Mouse (Mus musculus) myocyte (in vitro differentiated cells): Measurements from ENCODE around the gene Ank2. TPM values are rescaled to one million over a fixed set of nuclear protein-coding genes. Genes with fewer than 3 reads are reported as not detected.

ENCODE experiments used
- H3K27me3 ChIP-seq: one replicate; pipeline ENCODE4 v1.6.1; 2011; ENCODE audit not compliant: control insufficient read depth, insufficient read depth, insufficient read length
- H3K36me3 ChIP-seq: one replicate; pipeline ENCODE4 v1.6.1; 2011; ENCODE audit not compliant: control insufficient read depth, insufficient read depth
- H3K4me2 ChIP-seq: one replicate; pipeline ENCODE4 v1.6.1; 2011; ENCODE audit warnings: low read depth, control low read depth
- H3K4me3 ChIP-seq: one replicate; pipeline ENCODE4 v1.5.1; 2011; ENCODE audit warnings: mild to moderate bottlenecking, control low read depth, moderate library complexity
- H3K79me2 ChIP-seq: one replicate; pipeline ENCODE4 v1.6.1; 2011; ENCODE audit not compliant: control insufficient read depth, insufficient read depth
- H3ac ChIP-seq: one replicate; pipeline ENCODE4 v1.6.1; 2011; ENCODE audit not compliant: control insufficient read depth, insufficient read length
- CEBPB ChIP-seq: IDR thresholded peaks from 2 replicates; pipeline ENCODE4 v1.6.1; 2011; ENCODE audit warnings: mild to moderate bottlenecking, moderate library complexity; ENCODE audit not compliant: poor library complexity, insufficient read depth, severe bottlenecking
- E2F4 ChIP-seq: IDR thresholded peaks from one replicate; pipeline ENCODE4 v1.6.1; 2011; ENCODE audit warnings: mild to moderate bottlenecking, control low read depth, moderate library complexity; ENCODE audit not compliant: insufficient read depth
- MAX ChIP-seq: IDR thresholded peaks from one replicate; pipeline ENCODE4 v1.6.1; 2011; ENCODE audit warnings: low read depth, mild to moderate bottlenecking, control low read depth
- MYOD1 ChIP-seq, 3 experiments: IDR thresholded peaks; one replicate each; pipeline ENCODE4 v1.6.1; 2011; ENCODE audit warnings: control low read depth in 2 of 3, low read depth in 2 of 3, mild to moderate bottlenecking in 2 of 3, moderate library complexity in 1 of 3; ENCODE audit not compliant: insufficient read length in 2 of 3, control insufficient read depth in 1 of 3
- MYOG ChIP-seq, 3 experiments: IDR thresholded peaks; one replicate each; pipeline ENCODE4 v1.6.1; 2011; ENCODE audit warnings: control low read depth in 2 of 3, low read depth in 2 of 3, mild to moderate bottlenecking in 2 of 3; ENCODE audit not compliant: insufficient read length in 2 of 3, control insufficient read depth in 1 of 3, insufficient read depth in 1 of 3
- POLR2A ChIP-seq: IDR thresholded peaks from one replicate; pipeline ENCODE4 v1.6.1; 2011; ENCODE audit warnings: low read depth, mild to moderate bottlenecking, control low read depth, moderate library complexity; ENCODE audit not compliant: insufficient read length
- POLR2AphosphoS2 ChIP-seq: IDR thresholded peaks from one replicate; pipeline ENCODE4 v1.6.1; 2011; ENCODE audit warnings: low read depth, control low read depth; ENCODE audit not compliant: insufficient read length
- REST ChIP-seq: IDR thresholded peaks from one replicate; pipeline ENCODE4 v1.6.1; 2011; ENCODE audit warnings: mild to moderate bottlenecking, control low read depth, moderate library complexity; ENCODE audit not compliant: insufficient read depth, insufficient read length
- SRF ChIP-seq: IDR thresholded peaks from one replicate; pipeline ENCODE4 v1.6.1; 2011; ENCODE audit warnings: low read depth; ENCODE audit not compliant: control insufficient read depth, insufficient read length
- TCF12 ChIP-seq: IDR thresholded peaks from one replicate; pipeline ENCODE4 v1.6.1; 2011; ENCODE audit warnings: mild to moderate bottlenecking, control low read depth; ENCODE audit not compliant: poor library complexity, insufficient read depth, severe bottlenecking
- TCF3 ChIP-seq: IDR thresholded peaks from one replicate; pipeline ENCODE4 v1.6.1; 2011; ENCODE audit warnings: low read depth, control low read depth; ENCODE audit not compliant: insufficient read length
- USF1 ChIP-seq: IDR thresholded peaks from one replicate; pipeline ENCODE4 v1.6.1; 2011; ENCODE audit warnings: low read depth, mild to moderate bottlenecking, control low read depth, moderate library complexity
- polyA plus RNA-seq: library from polyadenylated mRNA; unstranded; fragments of >200 nt; fragmentation: generic; extraction: Trizol; gene quantifications from one replicate; pipeline ENCODE4 v1.2.1, GENCODE M21; 2012; ENCODE audit warnings: missing spikeins

Ank2 gene
- polyA plus RNA-seq, 1 experiment, result 20.2 TPM

DNA sequence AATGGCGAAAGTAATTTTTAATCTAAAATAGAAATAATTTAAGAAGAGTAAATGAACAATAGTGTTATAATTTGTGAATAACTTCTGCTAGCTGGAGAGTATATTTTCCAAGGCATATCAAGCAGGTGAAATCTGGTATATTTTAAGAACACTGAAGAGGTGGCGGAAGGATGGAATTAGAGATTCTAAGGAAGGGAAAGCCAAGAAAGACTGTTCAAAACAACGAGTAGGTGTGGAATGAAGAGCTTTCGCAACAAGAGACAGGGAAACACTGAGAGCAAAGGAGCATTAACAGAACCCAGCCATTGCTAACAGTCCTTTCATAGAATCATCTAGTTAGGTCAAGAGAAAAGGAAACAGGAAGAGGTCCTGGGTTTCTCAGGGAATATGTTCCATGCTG is 439.5 kb downstream of the Ank2 start:
- H3K27me3 ChIP-seq, result no peaks in the 10 kb centered on the region
- no peak overlapping the region for H3ac ChIP-seq
- no peaks in the 10 kb centered on the region for H3K79me2 ChIP-seq
- no peak overlapping the region for H3K4me3 ChIP-seq
- no peak for TF ChIP-seq E2F4
- TF ChIP-seq TCF12, result no peak
- TF ChIP-seq MYOG (IDR thresholded peaks at IDR 0.05; ENCODE audit: control insufficient read depth in 1 of 3, insufficient read depth in 1 of 3, insufficient read length in 2 of 3, low read depth in 2 of 3), result no peak
- no peak for TF ChIP-seq USF1
- TF ChIP-seq CEBPB, result no peak
- TF ChIP-seq POLR2A, result no peak
- no peak for TF ChIP-seq TCF3
- TF ChIP-seq SRF, result no peak
- TF ChIP-seq MAX, result no peak
- TF ChIP-seq MYOD1 (IDR thresholded peaks at IDR 0.05; ENCODE audit: control insufficient read depth in 1 of 3, insufficient read length in 2 of 3, low read depth in 2 of 3), result no peak
- TF ChIP-seq POLR2AphosphoS2, result no peak
- TF ChIP-seq REST, result no peak
- no peaks in the 10 kb centered on the region for H3K36me3 ChIP-seq
- H3K4me2 ChIP-seq, result no peak overlapping the region

DNA sequence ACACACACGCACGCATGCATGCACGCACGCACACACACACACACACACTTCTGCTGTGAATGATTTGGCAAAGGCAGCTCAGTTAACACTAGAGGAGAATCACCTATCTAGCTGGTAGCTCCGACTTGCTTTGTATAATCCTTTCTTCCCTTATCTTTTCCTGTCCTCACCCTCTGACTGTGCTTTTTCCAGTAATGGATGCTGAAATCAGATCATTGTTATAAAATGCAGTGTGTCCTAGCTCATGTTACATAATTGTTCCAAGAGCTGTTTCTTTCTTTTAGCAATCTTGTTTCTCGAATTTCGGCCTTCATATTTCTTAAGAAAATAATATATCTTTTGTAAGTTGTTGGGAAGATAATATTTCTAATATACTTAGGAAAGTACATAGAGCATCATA is 457.9 kb downstream of the Ank2 start:
- no peaks in the 10 kb centered on the region for H3K36me3 ChIP-seq
- no peak overlapping the region for H3K4me3 ChIP-seq
- H3K27me3 ChIP-seq, result no peaks in the 10 kb centered on the region
- no peaks in the 10 kb centered on the region for H3K79me2 ChIP-seq
- TF ChIP-seq MYOD1 (IDR thresholded peaks at IDR 0.05; ENCODE audit: control insufficient read depth in 1 of 3, insufficient read length in 2 of 3, low read depth in 2 of 3), result no peak
- H3K4me2 ChIP-seq, result no peak overlapping the region
- no peak overlapping the region for H3ac ChIP-seq

DNA sequence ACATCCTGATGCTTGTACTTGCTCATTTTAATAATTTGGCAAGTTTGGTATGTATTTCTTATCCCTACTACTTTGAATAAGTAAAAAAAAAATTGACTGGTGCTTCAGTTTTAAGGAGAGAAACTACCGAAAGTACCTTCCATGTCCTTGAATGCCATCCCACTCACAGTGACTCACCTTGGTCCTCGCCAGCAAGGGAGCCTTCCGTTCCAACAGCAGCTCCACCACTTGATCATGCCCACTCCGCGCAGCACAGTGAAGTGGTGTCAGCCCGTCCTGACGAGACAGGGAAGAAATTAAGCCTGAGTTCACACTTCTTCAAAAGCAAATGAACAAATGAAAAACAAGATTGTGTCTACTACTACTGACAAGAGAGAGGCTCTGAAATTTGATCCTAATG is 460.6 kb downstream of the Ank2 start:
- TF ChIP-seq SRF, result no peak
- TF ChIP-seq TCF12, result no peak
- no peak for TF ChIP-seq CEBPB
- no peak for TF ChIP-seq REST
- TF ChIP-seq TCF3, result no peak
- H3K4me3 ChIP-seq, result no peak overlapping the region
- no peaks in the 10 kb centered on the region for H3K27me3 ChIP-seq
- no peak overlapping the region for H3K4me2 ChIP-seq
- H3ac ChIP-seq, result no peak overlapping the region
- no peaks in the 10 kb centered on the region for H3K79me2 ChIP-seq
- no peaks in the 10 kb centered on the region for H3K36me3 ChIP-seq

DNA sequence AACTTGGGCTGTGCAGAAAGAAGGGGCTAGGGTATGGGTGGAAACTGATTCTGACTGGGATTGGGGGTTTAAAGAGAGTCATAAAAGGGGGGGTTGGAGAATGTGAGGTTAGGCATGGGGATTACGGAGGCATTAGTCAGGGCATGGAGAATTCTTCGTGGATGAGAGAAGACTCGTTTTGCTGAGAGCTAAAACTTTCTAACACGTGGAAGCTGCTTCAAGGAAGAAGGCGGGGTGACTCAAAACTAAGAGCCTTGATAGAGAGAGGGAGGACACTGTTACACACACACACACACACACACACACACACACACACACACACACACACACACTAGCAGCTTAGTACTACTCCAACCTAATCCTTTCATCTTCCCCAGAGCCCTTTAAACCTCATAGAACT is 463.0 kb downstream of the Ank2 start:
- Histone ChIP-seq H3K4me2 (no peak overlapping the region), H3K79me2 (no peaks in the 10 kb centered on the region)
- no peak for TF ChIP-seq TCF12
- no peak for TF ChIP-seq POLR2AphosphoS2
- TF ChIP-seq CEBPB, result no peak
- TF ChIP-seq MAX, result no peak
- TF ChIP-seq SRF, result no peak
- TF ChIP-seq USF1, result no peak
- TF ChIP-seq POLR2A, result no peak
- no peak for TF ChIP-seq TCF3
- no peak for TF ChIP-seq MYOD1 (IDR thresholded peaks at IDR 0.05; ENCODE audit: control insufficient read depth in 1 of 3, insufficient read length in 2 of 3, low read depth in 2 of 3)
- no peak for TF ChIP-seq REST
- no peak for TF ChIP-seq E2F4
- no peak for TF ChIP-seq MYOG (IDR thresholded peaks at IDR 0.05; ENCODE audit: control insufficient read depth in 1 of 3, insufficient read depth in 1 of 3, insufficient read length in 2 of 3, low read depth in 2 of 3)

DNA sequence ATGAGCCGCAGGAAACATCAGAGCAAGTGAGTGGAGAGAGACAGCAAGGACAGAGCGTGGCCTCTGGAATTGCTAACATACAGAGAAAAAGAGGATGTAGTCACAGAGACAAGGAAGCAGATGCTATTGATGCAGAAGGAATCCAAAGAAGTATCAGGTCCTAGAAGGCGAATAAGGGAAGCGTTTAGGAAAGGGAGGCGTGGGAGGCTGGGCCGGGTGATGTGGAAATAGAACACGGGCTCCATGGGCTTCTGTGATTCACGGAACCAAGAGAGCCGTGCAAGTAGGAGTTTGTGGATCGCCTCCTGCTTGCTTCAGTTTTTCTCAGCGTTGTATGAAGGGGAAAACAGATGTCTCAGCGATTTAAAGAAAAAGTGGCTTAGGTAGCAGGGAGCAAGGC is 463.6 kb downstream of the Ank2 start:
- H3K27me3 ChIP-seq, result no peaks in the 10 kb centered on the region
- no peaks in the 10 kb centered on the region for H3K79me2 ChIP-seq
- H3K4me3 ChIP-seq, result no peak overlapping the region
- no peaks in the 10 kb centered on the region for H3K36me3 ChIP-seq
- no peak overlapping the region for H3K4me2 ChIP-seq
- no peak overlapping the region for H3ac ChIP-seq
- TF ChIP-seq SRF, result no peak
- no peak for TF ChIP-seq TCF3
- TF ChIP-seq MAX, result no peak
- no peak for TF ChIP-seq CEBPB
- no peak for TF ChIP-seq USF1
- no peak for TF ChIP-seq MYOD1 (IDR thresholded peaks at IDR 0.05; ENCODE audit: control insufficient read depth in 1 of 3, insufficient read length in 2 of 3, low read depth in 2 of 3)
- no peak for TF ChIP-seq TCF12

More for the DNA sequence above, 463.0 kb downstream of the Ank2 start:
- H3ac ChIP-seq, result no peak overlapping the region
- H3K4me3 ChIP-seq, result no peak overlapping the region
- no peaks in the 10 kb centered on the region for H3K36me3 ChIP-seq
- no peaks in the 10 kb centered on the region for H3K27me3 ChIP-seq
